Mouse (Mus musculus) heart, embryonic 14.5 days (tissue): Measurements from ENCODE around the gene D8Ertd738e. TPM values are rescaled to one million over a fixed set of nuclear protein-coding genes. Genes with fewer than 3 reads are reported as not detected.
"Not testable (repeated sequence)": the region's sequence is repeated elsewhere in the genome, so short reads cannot be mapped to it uniquely, and the experiment has no call there.

ENCODE experiments used
- ATAC-seq: fragments of 200-750 bp; cut with Nextera tagmentation; 2 replicates; pipeline ENCODE4 v1.8.0; 2017; ENCODE audit warnings: low read depth, moderate TSS enrichment; ENCODE audit not compliant: insufficient number of reproducible peaks, insufficient read depth, low FRiP score
- H3K27ac ChIP-seq, 2 experiments: fragments of 200-500 bp in 1 of 2; fragments of 300-500 bp in 1 of 2; sonication (generic) in 1 of 2; replicated peaks in 1 of 2; 2 replicates each; pipeline ENCODE4 v1.5.1; 2012 to 2014; ENCODE audit warnings: low read depth in 2 of 2, low read length in 2 of 2, control low read depth in 1 of 2, mild to moderate bottlenecking in 1 of 2, mixed read lengths in 1 of 2; ENCODE audit not compliant: control insufficient read depth in 1 of 2, insufficient read depth in 1 of 2
- H3K27me3 ChIP-seq: fragments of 300-500 bp; sonication (generic); 2 replicates; pipeline ENCODE4 v1.6.1; 2014; ENCODE audit warnings: mild to moderate bottlenecking, low read length, control low read depth; ENCODE audit not compliant: control insufficient read depth, insufficient read depth
- H3K36me3 ChIP-seq: fragments of 300-500 bp; sonication (generic); 2 replicates; pipeline ENCODE4 v1.6.1; 2014; ENCODE audit warnings: mild to moderate bottlenecking, control low read depth, low read length, mixed read lengths; ENCODE audit not compliant: control insufficient read depth, insufficient read depth
- H3K4me1 ChIP-seq, 2 experiments: fragments of 200-500 bp in 1 of 2; fragments of 300-500 bp in 1 of 2; sonication (generic) in 1 of 2; 2 replicates each; pipeline ENCODE4 v1.6.1; 2012 to 2014; ENCODE audit warnings: low read length in 2 of 2, control low read depth in 1 of 2, mixed read lengths in 1 of 2; ENCODE audit not compliant: control insufficient read depth in 2 of 2, insufficient read depth in 2 of 2
- H3K4me2 ChIP-seq: fragments of 300-500 bp; sonication (generic); 2 replicates; pipeline ENCODE4 v1.6.1; 2014; ENCODE audit warnings: mild to moderate bottlenecking, low read length
- H3K4me3 ChIP-seq, 2 experiments: fragments of 200-500 bp in 1 of 2; fragments of 300-500 bp in 1 of 2; sonication (generic) in 1 of 2; 2 replicates each; pipeline ENCODE4 v1.5.1; 2012 to 2014; ENCODE audit warnings: low read length in 2 of 2, mild to moderate bottlenecking in 2 of 2, control low read depth in 1 of 2, low read depth in 1 of 2, moderate library complexity in 1 of 2; ENCODE audit not compliant: control insufficient read depth in 1 of 2, insufficient read depth in 1 of 2
- H3K9ac ChIP-seq: fragments of 300-500 bp; sonication (generic); 2 replicates; pipeline ENCODE4 v1.6.1; 2014; ENCODE audit warnings: mild to moderate bottlenecking, low read length
- H3K9me3 ChIP-seq: fragments of 300-500 bp; sonication (generic); 2 replicates; pipeline ENCODE4 v1.6.1; 2016; ENCODE audit warnings: low read length, control low read depth; ENCODE audit not compliant: control insufficient read depth
- WGBS: fragments of 180-500 bp; shearing (Covaris S2); extraction: QIAGEN DNeasy Blood & Tissue Kit; methylation state at CpG from one replicate; pipeline ENCODE4 v1.1.7; 2014; 5-methylcytosine and 5-hydroxymethylcytosine counted together
- polyA plus RNA-seq: library from polyadenylated mRNA; unstranded; fragments of >200 nt; fragmentation: Nextera tagmentation; extraction: Ambion mirVana; gene quantifications from 2 replicates; pipeline ENCODE4 v1.2.1, GENCODE M21; 2014

Gene D8Ertd738e
- polyA plus RNA-seq = 359 and 400 TPM in 2 replicates

DNA sequence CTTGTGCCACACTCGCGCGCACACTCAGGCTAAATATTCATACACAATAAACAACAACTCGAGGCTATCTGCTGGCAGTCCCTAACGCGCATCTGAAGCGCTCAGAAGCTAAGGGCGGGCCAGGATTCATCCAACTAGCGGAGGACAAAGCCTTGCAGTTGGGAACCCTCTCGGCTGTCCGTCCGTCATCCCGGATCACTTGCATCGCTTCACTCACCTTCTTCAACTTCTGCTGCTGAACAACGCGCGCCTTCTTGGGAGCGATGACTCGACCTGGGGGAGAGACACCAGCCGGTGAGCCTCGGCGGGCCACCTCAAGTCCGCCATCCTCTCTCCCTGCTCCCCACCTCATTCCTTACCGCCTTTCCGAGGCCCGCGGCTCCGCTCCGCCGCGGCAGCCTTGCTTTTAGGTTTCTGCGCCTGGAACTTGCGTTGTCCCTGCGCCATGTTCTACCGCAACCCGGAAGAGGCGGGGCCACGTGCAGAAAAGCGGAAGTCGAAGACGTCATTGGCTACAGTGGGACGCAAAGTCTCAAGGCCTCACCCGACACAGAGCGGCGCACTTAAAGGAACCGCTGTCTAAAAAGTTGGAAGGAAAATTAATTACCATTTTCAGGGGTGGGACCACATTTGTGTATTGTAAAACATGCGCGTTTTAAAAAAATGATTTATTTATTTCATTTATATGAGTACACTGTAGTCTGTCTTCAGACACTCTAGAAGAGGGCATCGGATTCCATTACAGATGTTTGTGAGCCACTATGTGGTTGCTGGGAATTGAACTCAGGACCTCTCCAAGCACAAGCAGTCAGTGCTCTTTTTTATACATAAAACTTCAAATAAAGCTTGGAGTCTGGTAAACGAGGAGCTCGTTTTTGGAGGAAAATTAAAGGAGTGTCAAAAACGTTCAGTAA is at the start of gene D8Ertd738e:
Gene D8Ertd738e (minus strand): TSS at position 463 of the 914 bp plus-strand sequence.
- Histone ChIP-seq H3K4me1 (no peaks in the 10 kb centered on the region), H3K4me3 (peak within 1 kb of the TSS; percentile 73 to 89), H3K27ac (peak within 1 kb of the TSS; percentile 63 to 80), H3K9ac (peak within 1 kb of the TSS; percentile 95), H3K27me3 (no peaks in the 10 kb centered on the region), H3K9me3 (no peaks in the 10 kb centered on the region), H3K36me3 (peaks cover 77% of the 10 kb centered on the region), H3K4me2 (peak within 1 kb of the TSS; percentile 77)
- WGBS = 3% methylated on average over 52 of the region's 52 CpGs
- peak; percentile 81 for ATAC-seq

DNA sequence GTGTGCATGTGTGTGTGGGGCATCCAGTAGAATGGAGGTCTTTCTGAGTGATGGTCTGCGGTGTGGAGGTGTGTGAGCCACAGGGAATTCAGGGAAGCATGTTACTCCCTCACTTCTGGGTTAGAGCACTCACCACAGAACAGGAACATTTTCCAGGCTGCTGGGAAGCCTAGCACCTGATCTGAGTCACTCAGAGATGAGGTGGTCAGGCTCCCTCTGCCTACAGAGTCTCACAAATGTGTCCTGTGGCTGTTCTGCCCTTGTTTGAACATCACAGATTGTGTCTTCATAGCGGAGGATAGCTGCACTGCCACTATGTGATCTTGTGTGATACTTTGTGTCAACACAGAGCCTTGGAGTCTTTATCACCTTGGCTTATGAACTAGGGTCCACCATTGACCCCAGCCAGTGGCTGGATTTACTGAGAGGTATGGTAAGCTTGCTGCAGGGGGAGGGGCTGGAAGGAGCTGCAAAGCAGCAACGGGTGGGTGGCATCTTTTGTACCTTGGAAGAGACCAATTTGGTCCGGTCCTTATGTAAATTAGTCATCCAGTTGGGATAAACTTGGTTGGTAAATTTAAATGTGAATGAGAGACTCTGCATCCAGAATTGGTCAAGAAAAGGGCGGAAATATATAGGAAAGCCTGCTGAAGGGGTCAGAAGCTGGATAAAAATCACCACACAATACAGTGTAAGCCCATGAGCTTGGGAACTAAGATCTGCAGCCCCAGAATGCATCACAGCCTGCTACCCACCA is 47.7 kb upstream of the D8Ertd738e start:
- 65% methylated on average over 5 of the region's 5 CpGs for WGBS
- H3K4me2 ChIP-seq = no peak overlapping the region
- no peak overlapping the region for H3K9ac ChIP-seq
- no peak overlapping the region for H3K27ac ChIP-seq
- no peaks in the 10 kb centered on the region for H3K4me1 ChIP-seq
- no peaks in the 10 kb centered on the region for H3K36me3 ChIP-seq
- H3K27me3 ChIP-seq = 0 out of 2 replicates have a peak, but pooled peaks cover 3% of the 10 kb centered on the region
- ATAC-seq = no peak
- peaks cover 7% of the 10 kb centered on the region for H3K9me3 ChIP-seq
- no peak overlapping the region for H3K4me3 ChIP-seq

DNA sequence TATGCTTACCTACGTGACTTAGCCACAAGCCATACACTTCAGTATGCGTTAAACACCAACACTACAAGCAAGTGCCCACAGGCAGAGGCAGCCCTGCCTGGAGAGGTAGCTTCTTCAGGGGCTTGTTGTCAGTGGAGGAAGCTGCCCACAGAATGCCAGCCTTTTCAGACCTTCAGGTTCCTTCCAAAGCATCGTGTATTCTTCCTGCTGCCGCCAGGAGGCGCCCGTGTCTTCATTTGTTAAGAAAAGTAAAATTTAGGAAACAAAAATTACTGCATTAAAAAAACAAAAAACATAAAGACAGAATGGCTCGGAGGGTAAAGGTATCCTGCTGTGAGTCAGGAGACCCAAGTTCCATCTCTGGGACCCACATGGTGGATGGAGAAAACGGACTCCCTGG is 42.2 kb upstream of the D8Ertd738e start:
- Histone ChIP-seq H3K27ac (no peak overlapping the region), H3K4me3 (no peak overlapping the region), H3K36me3 (no peaks in the 10 kb centered on the region), H3K27me3 (no peaks in the 10 kb centered on the region), H3K4me1 (no peaks in the 10 kb centered on the region), H3K9ac (no peak overlapping the region), H3K9me3 (no peaks in the 10 kb centered on the region), H3K4me2 (no peak overlapping the region)
- no peak for ATAC-seq
- WGBS = 25% methylated on average over 8 of the region's 8 CpGs

- Histone ChIP-seq H3K27ac (no peak overlapping the region), H3K4me2 (no peak overlapping the region), H3K4me3 (no peak overlapping the region), H3K9me3 (no peaks in the 10 kb centered on the region), H3K36me3 (no peaks in the 10 kb centered on the region), H3K4me1 (no peaks in the 10 kb centered on the region), H3K9ac (no peak overlapping the region), H3K27me3 (no peaks in the 10 kb centered on the region)
- WGBS = 66% methylated on average over 5 of the region's 5 CpGs
- ATAC-seq = no peak
These were observed 41.6 kb upstream of the D8Ertd738e start for GRCm38 (mm10) chr8:84291086-84291485.

GRCm38 (mm10) chr8:84288892-84289291 is 39.4 kb upstream of the D8Ertd738e start:
- Histone ChIP-seq H3K27ac (no peak overlapping the region), H3K9me3 (no peaks in the 10 kb centered on the region), H3K4me2 (no peak overlapping the region), H3K9ac (no peak overlapping the region), H3K4me3 (no peak overlapping the region), H3K36me3 (no peaks in the 10 kb centered on the region), H3K27me3 (no peaks in the 10 kb centered on the region), H3K4me1 (peaks cover 2 to 3% of the 10 kb centered on the region in 2 experiments; a peak in 1 of 4 replicates)
- no peak for ATAC-seq
- WGBS = 53% methylated on average over 2 of the region's 2 CpGs

DNA sequence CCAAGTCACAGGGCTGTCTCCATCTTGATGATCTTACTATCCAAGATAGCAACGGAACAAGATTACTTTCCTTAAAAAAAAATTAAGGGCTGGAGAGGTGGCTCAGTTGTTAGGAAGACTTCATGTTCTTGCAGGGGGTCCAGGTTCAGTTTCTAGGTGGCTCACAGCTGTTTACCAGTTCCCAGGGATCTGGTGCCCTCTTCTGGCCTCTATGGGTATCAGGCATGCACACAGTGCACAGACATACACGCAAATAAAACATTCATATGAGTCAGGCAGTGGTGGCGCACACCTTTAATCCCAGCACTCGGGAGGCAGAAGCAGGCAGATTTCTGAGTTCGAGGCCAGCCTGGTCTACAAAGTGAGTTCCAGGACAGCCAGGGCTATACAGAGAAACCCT is 36.1 kb upstream of the D8Ertd738e start:
- not testable (repeated sequence) for H3K27ac ChIP-seq

GRCm38 (mm10) chr8:84284608-84285063 is 35.1 kb upstream of the D8Ertd738e start:
- Histone ChIP-seq H3K4me3 (peak overlapping the region; percentile 4 to 23; a peak in 3 of 4 replicates), H3K4me1 (peaks cover 3% of the 10 kb centered on the region in 2 experiments; a peak in 1 of 4 replicates), H3K36me3 (no peaks in the 10 kb centered on the region), H3K27me3 (no peaks in the 10 kb centered on the region), H3K9me3 (no peaks in the 10 kb centered on the region), H3K4me2 (no peak overlapping the region; the same call in 1 of the 2 replicates), H3K9ac (no peak overlapping the region; the same call in 1 of the 2 replicates), H3K27ac (peak overlapping the region in 1 of 2 experiments; percentile 14; a peak in 1 of 4 replicates)
- WGBS = 15% methylated on average over 9 of the region's 9 CpGs
- ATAC-seq = no peak

More for the DNA sequence above, 36.1 kb upstream of the D8Ertd738e start:
- not testable (repeated sequence) for H3K4me1 ChIP-seq, H3K36me3 ChIP-seq, ATAC-seq, H3K4me2 ChIP-seq, H3K27me3 ChIP-seq, H3K9ac ChIP-seq, H3K4me3 ChIP-seq, H3K9me3 ChIP-seq
- 49% methylated on average over 4 of the region's 5 CpGs for WGBS
